Mouse (Mus musculus): ENCODE measurements at regions not wholly inside any gene's neighbourhood (a gene's known extent, or its start where the extent isn't known, plus 50 kb on each side); places are given as distances from the start of the nearest gene placed in this dataset.

- DNase-seq (ENCODE audit: low read depth), result no peak
These were observed 204.6 kb upstream of the Tlr4 start for GRCm38 (mm10) chr4:66622650-66623394.

- DNase-seq (ENCODE audit: low read depth), result no peak
These were observed 208.5 kb upstream of the Tlr4 start for GRCm38 (mm10) chr4:66618811-66619440.

DNA sequence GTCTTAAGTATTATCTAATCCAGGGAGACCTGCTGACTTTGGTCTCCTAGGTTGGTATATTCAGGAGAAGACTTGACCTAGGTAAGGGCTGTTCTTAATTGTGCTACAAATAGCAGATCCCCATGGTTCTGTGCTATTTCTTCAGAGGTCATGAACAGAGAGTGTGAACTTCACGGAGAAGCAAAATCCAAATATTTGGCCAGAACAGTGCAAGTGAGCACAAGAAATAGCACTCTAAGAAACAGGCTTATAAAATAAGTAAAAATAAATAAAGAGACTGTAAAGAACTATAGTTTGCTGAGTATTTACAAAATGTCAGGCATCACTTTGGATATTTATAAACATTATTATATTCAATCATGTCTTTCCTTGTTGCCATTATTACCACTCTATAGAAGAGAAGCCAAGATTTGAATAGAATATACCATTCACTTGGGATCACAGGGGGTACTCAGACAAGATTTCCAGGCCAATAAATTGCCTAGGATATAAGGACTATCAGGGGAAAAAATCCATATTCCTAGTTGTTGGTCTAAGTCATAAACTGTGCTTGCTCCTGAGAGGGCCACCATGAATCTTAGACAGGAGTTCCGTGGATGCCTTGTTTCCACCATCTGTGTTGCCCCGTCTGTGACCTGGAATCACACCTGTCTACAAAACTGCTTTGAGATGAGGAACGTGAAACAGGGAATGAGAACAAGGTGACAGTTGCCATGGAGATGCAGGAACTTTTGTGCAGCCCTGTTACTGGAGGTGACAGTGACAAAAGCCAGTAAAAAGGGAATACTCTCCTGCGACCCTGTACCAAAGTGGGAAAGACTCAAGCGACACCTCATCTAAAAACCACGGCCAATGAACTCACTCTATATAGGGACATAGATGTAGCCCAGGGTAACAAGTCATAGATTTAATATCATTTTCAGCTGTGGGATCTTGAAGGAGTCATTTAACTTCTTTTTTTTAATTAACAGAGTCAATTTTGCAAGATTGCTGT lies 209.3 kb upstream of the Tlr4 start:
- DNase-seq (ENCODE audit: low read depth), result no peak

- no peak for DNase-seq (ENCODE audit: low read depth)
These were observed 210.3 kb upstream of the Tlr4 start for GRCm38 (mm10) chr4:66617101-66617500.

GRCm38 (mm10) chr4:66604849-66605248 lies 200.4 kb upstream of the Astn2 start:
- DNase-seq (ENCODE audit: low read depth), result no peak

GRCm38 (mm10) chr4:66598737-66599136 lies 194.3 kb upstream of the Astn2 start:
- DNase-seq (ENCODE audit: low read depth), result no peak

- DNase-seq (ENCODE audit: low read depth), result no peak
These were observed 182.2 kb upstream of the Astn2 start for GRCm38 (mm10) chr4:66586647-66587046.

- DNase-seq (ENCODE audit: low read depth), result no peak
These were observed 181.8 kb upstream of the Astn2 start for GRCm38 (mm10) chr4:66586166-66586565.

GRCm38 (mm10) chr4:66556936-66557335 lies 152.5 kb upstream of the Astn2 start:
- DNase-seq (ENCODE audit: low read depth), result no peak

DNA sequence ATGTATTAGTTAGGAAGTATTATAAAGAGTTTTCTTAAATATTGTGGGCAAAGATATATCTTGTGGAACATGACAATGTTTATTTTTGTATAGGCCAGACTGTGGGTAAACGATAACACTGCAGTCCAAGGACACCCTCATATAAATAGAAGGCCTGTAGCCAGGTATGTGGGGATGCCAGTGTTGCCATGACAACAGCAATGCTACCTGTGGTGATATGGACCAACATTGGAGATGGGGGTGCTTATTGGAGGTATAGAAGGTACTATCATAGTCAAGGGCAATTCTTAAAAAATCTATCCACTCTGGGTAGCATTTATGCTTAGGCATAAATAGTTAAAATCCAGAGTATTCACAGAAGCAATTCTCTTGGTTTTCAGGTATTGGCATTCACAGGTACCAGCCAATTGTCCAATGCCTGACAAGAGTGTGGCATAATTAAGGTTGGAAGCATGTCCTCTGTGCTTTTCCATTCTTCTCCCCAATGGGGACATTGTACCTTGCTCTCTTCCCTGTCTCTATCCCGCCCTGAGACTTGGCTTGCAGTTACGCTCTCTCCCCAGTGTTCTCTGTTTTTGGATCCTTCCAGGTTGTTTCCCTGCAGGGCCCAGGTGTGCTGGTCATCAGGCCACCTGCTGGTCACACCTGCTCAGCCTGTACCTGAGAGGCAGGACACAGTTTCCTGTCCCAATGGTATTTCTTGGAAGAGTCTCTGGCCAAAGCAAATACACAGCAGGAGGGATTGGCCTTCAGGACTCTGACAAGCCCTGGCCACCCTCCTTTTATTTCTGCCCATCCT lies 146.1 kb upstream of the Astn2 start:
- DNase-seq (ENCODE audit: low read depth), result no peak

DNA sequence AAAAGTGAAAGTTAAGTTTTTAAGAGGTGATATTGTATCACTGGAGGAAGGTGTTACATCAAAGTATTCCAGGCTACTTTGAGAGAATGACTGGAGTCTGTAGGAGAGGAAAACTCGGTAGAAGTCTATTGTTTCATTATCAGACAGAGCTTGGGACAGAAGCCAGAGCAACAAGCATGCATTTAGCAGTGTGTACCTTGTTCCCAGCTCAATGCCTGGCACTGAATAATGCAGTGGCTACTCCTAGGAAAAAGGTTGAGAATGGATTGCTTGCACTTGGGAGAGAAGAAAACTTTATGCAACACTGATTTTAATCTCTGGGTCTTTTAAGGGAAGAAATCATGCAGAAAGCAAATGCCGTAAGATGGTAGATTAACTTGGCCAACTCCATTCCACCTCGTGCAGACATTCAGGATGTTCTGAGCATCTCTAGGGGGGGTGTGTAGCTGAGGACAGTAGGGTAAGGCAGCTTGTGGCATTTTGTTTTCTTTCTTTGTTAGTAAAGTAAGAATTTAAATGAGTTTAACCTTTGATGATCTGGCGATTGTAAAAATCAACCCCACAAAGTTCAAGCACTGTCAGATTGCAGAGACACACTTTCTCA lies 138.5 kb upstream of the Astn2 start:
- no peak for DNase-seq (ENCODE audit: low read depth)

DNA sequence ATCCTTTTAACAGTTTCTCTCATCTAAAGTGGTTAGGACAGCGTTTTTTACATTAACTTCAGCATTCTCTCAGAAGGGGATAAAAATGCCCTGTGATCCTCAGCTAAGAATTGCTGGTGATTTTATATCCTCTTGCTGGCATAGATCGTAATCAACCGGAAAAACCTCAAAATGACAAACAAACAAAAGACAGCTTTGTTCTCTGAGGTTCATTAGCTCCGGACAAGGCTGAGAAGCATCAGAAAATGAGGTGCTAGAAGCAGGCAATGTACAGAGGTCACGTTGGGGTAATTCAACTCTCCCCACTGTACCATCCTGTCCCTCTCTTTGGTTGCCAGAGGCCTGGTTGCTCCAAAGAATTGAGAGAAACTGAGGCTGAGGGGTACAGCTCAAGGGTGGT lies 120.0 kb upstream of the Astn2 start:
- DNase-seq (ENCODE audit: low read depth), result no peak

GRCm38 (mm10) chr4:66523886-66524245 lies 119.5 kb upstream of the Astn2 start:
- DNase-seq (ENCODE audit: low read depth), result no peak

- peak; percentile 0 for DNase-seq (ENCODE audit: low read depth)
These were observed 119.0 kb upstream of the Astn2 start for GRCm38 (mm10) chr4:66523238-66523885.

DNA sequence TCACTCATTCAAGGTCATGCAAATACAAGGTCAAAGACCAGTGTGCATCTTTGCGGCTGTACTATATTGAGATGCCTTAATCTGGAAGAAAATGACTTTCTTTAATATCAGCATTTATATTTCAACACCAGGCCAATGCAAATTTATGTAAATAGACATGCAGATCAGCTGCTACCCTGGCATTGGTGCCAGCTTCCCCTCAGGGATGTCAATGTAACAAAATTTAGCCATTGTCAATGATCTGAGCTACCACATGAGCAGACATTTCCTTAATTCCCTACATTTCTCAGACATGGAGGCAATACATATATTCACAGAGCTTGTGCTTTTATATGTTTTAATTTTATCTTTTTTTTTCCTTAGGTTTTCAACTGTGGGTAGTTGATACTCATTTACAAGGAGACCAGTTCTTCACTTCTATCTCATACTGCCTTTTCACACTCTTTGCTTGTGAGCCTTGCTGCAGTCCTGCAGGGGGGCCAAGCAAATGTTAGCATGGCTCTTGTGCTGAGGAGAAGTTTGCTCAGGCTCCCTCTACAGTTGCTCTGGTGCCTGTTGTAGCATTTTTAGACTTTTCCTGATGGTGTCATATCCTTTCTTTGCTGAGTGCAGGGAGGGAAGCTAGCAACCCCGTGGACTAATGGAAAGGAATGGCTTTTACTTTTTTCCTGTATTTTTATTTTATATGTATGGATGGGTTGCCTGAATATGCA lies 117.8 kb upstream of the Astn2 start:
- no peak for DNase-seq (ENCODE audit: low read depth)

GRCm38 (mm10) chr4:66520796-66521195 lies 116.4 kb upstream of the Astn2 start:
- no peak for DNase-seq (ENCODE audit: low read depth)

DNA sequence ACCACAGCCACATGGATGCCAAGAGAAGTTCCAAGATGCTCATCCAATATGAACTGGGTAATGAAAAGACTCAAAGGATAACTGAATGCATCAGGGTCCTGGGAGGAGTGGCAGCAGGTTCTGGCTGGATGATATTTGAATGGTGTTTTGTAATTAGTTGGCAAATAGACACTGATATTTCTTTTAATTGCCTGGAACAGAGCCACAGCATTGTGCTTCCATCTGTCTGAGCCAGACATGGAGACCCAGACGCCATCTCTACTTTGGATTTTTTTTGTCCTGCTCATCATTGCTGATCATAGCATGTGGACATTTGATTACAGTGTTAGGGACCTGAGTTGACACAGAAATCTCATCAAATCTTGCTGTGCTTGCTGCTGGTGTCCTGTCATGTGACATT lies 111.4 kb upstream of the Astn2 start:
- DNase-seq (ENCODE audit: low read depth), result no peak

DNA sequence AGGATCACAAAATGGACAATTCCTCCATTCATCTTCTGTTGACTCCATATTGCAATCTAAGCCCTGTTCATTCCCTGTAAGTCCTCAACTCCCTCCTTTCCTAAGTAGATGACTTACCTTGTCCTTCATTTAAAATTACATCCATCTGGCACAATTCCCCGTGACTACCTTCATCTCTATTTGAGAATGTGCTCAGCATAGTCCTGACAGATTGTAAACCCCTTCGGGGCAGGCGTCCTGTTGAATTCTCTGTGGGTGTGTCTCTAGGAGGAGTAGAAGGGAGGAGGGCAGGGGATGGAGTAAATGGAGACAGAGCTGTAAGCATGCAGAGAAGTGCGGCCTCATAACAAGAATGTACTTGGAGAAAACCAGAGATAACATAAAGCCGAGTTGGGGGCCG lies 79.1 kb upstream of the Astn2 start:
- no peak for DNase-seq (ENCODE audit: low read depth)

DNA sequence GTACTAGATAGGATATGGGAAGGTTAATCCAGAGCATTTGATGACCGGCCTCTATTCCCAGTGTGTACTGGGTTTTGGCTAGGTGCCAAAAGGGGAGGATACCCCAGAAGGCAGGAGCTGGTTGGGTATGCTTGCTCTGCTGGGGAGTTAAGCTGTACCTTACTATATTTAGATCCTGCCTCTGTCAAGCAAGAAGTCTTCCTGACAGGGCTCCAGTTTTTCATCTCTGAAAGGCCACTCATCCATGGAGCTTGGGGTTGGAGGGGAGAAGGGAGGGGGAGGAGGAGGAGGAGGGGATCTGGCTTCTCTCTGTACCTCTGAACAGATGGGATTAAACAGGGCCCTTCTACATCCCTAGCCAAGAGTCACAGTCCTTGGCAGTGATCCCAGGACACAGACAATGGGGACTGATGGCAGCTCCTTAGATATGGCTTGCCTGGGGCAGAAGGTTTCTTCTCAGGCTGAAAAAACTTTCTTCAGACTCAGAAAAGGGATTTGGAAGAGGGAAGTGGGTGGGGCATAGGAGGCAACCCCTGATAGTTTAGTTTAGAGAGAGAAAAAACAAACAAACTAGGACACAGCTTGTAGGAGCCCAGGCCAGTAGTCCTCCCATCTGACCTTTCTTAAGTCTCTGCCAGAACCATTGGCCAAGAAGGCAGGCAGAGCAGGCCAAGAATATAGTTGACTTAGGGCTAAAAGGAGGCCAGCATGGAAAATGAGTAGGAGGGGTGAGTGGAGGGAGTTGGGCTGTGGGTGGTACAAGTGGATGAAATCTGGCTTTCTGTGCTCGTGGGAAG lies 78.3 kb upstream of the Astn2 start:
- no peak for DNase-seq (ENCODE audit: low read depth)

Measured in fibroblast of lung, adult 2 months (primary cell).